Comparison of ENCODE assay signal across 9 mouse cellular contexts in the genomic region with DNA sequence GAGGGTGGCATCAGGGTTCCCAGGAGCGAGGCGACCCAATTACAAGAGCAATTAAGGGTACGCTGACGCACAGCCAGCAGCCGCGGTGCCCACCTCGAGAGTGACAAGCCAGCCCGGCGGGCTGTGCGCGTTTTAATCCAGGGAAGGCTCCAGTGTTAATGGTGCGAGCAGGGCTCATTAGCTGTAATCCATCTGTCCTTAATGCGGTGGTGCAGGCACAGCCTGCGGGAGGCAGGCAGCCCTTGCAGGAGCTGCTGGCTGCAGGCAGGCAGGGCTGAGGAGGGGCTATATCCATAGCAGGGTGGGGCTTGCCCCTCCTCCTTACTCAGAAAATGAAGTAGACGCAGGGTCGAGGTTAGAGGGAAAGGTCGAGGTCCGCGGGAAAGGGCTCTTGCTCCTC.
DNase-seq lines count a peak whose midpoint lies in the region; ATAC-seq and TF ChIP-seq lines count a peak whose summit lies in the region.
"Had no signal": no experiment of that assay in that cellular context is flagged by ENCODE, and none has a peak within 500 bp of the region (broad histone marks: within the 10 kb centered on the region; RNA-seq: fewer than 3 reads in every experiment).

No protein-coding gene starts in this region.

- H3K4me3 ChIP-seq in stomach, embryonic 16.5 days (replicated peaks; ENCODE audit: low read length), result no peak overlapping the region
- H3K4me3 ChIP-seq in stomach, postnatal 0 days (ENCODE audit: low read depth, low read length), result no peak overlapping the region
- no peak overlapping the region for H3K4me3 ChIP-seq in forebrain, embryonic 15.5 days
- 0 out of 2 replicates have a peak overlapping the region, but pooled peaks have one; percentile 7 for H3K4me3 ChIP-seq in limb, embryonic 12.5 days (replicated peaks)
- H3K4me3 ChIP-seq: embryonic facial prominence, embryonic 15.5 days had no signal

- H3K9ac ChIP-seq in stomach, embryonic 16.5 days (ENCODE audit: low read length), result peak overlapping the region; percentile 15; the same call in 1 of the 2 replicates
- H3K9ac ChIP-seq in stomach, postnatal 0 days (ENCODE audit: low read length), result no peak overlapping the region
- H3K9ac ChIP-seq in forebrain, embryonic 15.5 days (replicated peaks), result 0 out of 2 replicates have a peak overlapping the region, but pooled peaks have one; percentile 11
- H3K9ac ChIP-seq in limb, embryonic 12.5 days (replicated peaks), result 0 out of 2 replicates have a peak overlapping the region, but pooled peaks have one; percentile 23
- H3K9ac ChIP-seq: embryonic facial prominence, embryonic 15.5 days had no signal

- no peaks in the 10 kb centered on the region for H3K9me3 ChIP-seq in stomach, embryonic 16.5 days (replicated peaks; ENCODE audit: control insufficient read depth, low read length)
- no peaks in the 10 kb centered on the region for H3K9me3 ChIP-seq in stomach, postnatal 0 days (ENCODE audit: control insufficient read depth, low read length)
- H3K9me3 ChIP-seq in forebrain, embryonic 15.5 days, result no peaks in the 10 kb centered on the region
- H3K9me3 ChIP-seq in limb, embryonic 12.5 days, result no peaks in the 10 kb centered on the region
- H3K9me3 ChIP-seq: embryonic facial prominence, embryonic 15.5 days had no signal

- H3K27me3 ChIP-seq in stomach, embryonic 16.5 days (ENCODE audit: control insufficient read depth, insufficient read depth, low read length), result no peaks in the 10 kb centered on the region
- no peaks in the 10 kb centered on the region for H3K27me3 ChIP-seq in stomach, postnatal 0 days (ENCODE audit: control insufficient read depth, insufficient read depth, low read length)
- no peaks in the 10 kb centered on the region for H3K27me3 ChIP-seq in forebrain, embryonic 15.5 days
- peaks cover 62% of the 10 kb centered on the region for H3K27me3 ChIP-seq in limb, embryonic 12.5 days
- H3K27me3 ChIP-seq: embryonic facial prominence, embryonic 15.5 days had no signal

- no peak for TF ChIP-seq CTCF in stomach, postnatal 0 days (IDR thresholded peaks at IDR 0.05; ENCODE audit: low read depth)

- no peak overlapping the region for H3K27ac ChIP-seq in stomach, embryonic 16.5 days (ENCODE audit: low read length)
- H3K27ac ChIP-seq in stomach, postnatal 0 days (replicated peaks), result no peak overlapping the region
- peak overlapping the region; percentile 81 for H3K27ac ChIP-seq in forebrain, embryonic 15.5 days (replicated peaks)
- peak overlapping the region; percentile 9; the same call in 1 of the 2 replicates for H3K27ac ChIP-seq in limb, embryonic 12.5 days
- H3K27ac ChIP-seq: embryonic facial prominence, embryonic 15.5 days had no signal

- no peak overlapping the region for H3K4me2 ChIP-seq in stomach, embryonic 16.5 days (ENCODE audit: low read depth, low read length)
- no peak overlapping the region for H3K4me2 ChIP-seq in stomach, postnatal 0 days (replicated peaks; ENCODE audit: low read depth)
- peak overlapping the region; percentile 11; the same call in 1 of the 2 replicates for H3K4me2 ChIP-seq in forebrain, embryonic 15.5 days (replicated peaks)
- peak overlapping the region; percentile 24 for H3K4me2 ChIP-seq in limb, embryonic 12.5 days
- H3K4me2 ChIP-seq: embryonic facial prominence, embryonic 15.5 days had no signal

- H3K36me3 ChIP-seq in stomach, embryonic 16.5 days (ENCODE audit: control insufficient read depth, insufficient read depth, low read length), result no peaks in the 10 kb centered on the region
- no peaks in the 10 kb centered on the region for H3K36me3 ChIP-seq in stomach, postnatal 0 days (ENCODE audit: control insufficient read depth, insufficient read depth, low read length)
- H3K36me3 ChIP-seq in forebrain, embryonic 15.5 days, result no peaks in the 10 kb centered on the region
- H3K36me3 ChIP-seq in limb, embryonic 12.5 days, result no peaks in the 10 kb centered on the region
- H3K36me3 ChIP-seq: embryonic facial prominence, embryonic 15.5 days had no signal

- peaks cover 38% of the 10 kb centered on the region for H3K4me1 ChIP-seq in stomach, embryonic 16.5 days (ENCODE audit: control insufficient read depth, insufficient read depth, low read length)
- H3K4me1 ChIP-seq in stomach, postnatal 0 days (replicated peaks; ENCODE audit: control insufficient read depth, insufficient read depth), result peaks cover 9% of the 10 kb centered on the region
- H3K4me1 ChIP-seq in forebrain, embryonic 15.5 days, result peaks cover 68% of the 10 kb centered on the region
- H3K4me1 ChIP-seq in limb, embryonic 12.5 days (replicated peaks), result peaks cover 66% of the 10 kb centered on the region

- DNase-seq in stomach, postnatal 0 days (ENCODE audit: low spot score), result no peak
- DNase-seq in gastrocnemius, adult 8-10 months (ENCODE audit: low spot score in 2 of 2), result no peak
- no peak for DNase-seq in urinary bladder, postnatal 10 days (ENCODE audit: low spot score)
- DNase-seq in urinary bladder, postnatal 14 days (ENCODE audit: low spot score), result no peak

- WGBS in stomach, embryonic 16.5 days, result 30% methylated on average over 19 of the region's 19 CpGs
- WGBS in stomach, postnatal 0 days, result 41% methylated on average over 19 of the region's 19 CpGs
- 2% methylated on average over 19 of the region's 19 CpGs for WGBS in forebrain, embryonic 15.5 days
- 4% methylated on average over 19 of the region's 19 CpGs for WGBS in limb, embryonic 12.5 days

- ATAC-seq in stomach, embryonic 16.5 days (ENCODE audit: insufficient read depth, low FRiP score), result no peak
- ATAC-seq in stomach, postnatal 0 days (ENCODE audit: low FRiP score, low TSS enrichment), result no peak
- ATAC-seq in forebrain, embryonic 15.5 days (replicated peaks), result peak; percentile 88
- no peak for ATAC-seq in limb, embryonic 12.5 days (ENCODE audit: insufficient number of reproducible peaks, insufficient read depth, low FRiP score, low TSS enrichment, low read depth)
- ATAC-seq: lung, postnatal 0 days had no signal

- TF ChIP-seq EP300 in stomach, postnatal 0 days (optimal IDR thresholded peaks at IDR 0.05), result no peak

Comparison
In these comparisons a context has a peak if more than half of its experiments do, and no peak if none do; other contexts are left out.
1. H3K27ac ChIP-seq: peak in forebrain, embryonic 15.5 days (single experiment) and limb, embryonic 12.5 days (single experiment); none in stomach, embryonic 16.5 days (single experiment) and stomach, postnatal 0 days (single experiment).
2. H3K4me2 ChIP-seq: peak in forebrain, embryonic 15.5 days (single experiment) and limb, embryonic 12.5 days (single experiment); none in stomach, embryonic 16.5 days (single experiment) and stomach, postnatal 0 days (single experiment).